Mouse (Mus musculus) megakaryocyte, embryonic 14.5 days (primary cell): ENCODE results near the gene Htra2.

Experiments
- FLI1 ChIP-seq: IDR thresholded peaks from 2 replicates; pipeline ENCODE4 v1.6.1; 2012; ENCODE audit warnings: low read length, inconsistent platforms, mixed read lengths
- GATA1 ChIP-seq: IDR thresholded peaks from 3 replicates; pipeline ENCODE4 v1.6.1; 2012; ENCODE audit warnings: mixed read lengths, low read length, inconsistent platforms, borderline replicate concordance

DNA sequence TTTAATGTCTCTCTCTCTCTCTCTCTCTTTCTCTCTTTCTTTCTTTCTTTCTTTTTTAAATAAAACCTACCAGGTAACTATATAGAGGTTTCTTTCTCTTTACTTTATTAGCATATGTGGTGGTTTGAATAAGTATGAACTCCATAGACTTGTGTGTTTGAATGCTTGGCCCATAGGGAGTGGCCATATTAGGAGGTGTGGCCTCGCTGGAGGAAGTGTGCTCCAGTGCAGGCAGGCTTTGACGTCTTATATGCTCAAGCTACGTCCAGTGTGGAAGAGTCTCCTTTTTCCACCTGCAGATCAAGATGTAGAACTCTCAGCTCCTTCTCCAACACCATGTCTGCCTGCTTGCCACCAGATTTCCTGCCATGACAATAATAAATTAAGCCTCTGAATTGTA, 36.0 kb downstream of the Htra2 start:
- TF ChIP-seq GATA1: no peak
- no peak for TF ChIP-seq FLI1
